Mouse (Mus musculus): ENCODE measurements around the gene Zeb2. TPM values are rescaled to one million over a fixed set of nuclear protein-coding genes. Genes with fewer than 3 reads are reported as not detected.
A peak's percentile ranks its signal among the peaks of the same experiment; 100 is the strongest.

Zeb2 gene
- polyA plus RNA-seq, 1 experiment: 6.5 TPM

- WGBS: 87% methylated on average over 2 of the region's 2 CpGs
These were observed 151.2 kb downstream of the Zeb2 start for GRCm38 (mm10) chr2:44965834-44966555.

DNA sequence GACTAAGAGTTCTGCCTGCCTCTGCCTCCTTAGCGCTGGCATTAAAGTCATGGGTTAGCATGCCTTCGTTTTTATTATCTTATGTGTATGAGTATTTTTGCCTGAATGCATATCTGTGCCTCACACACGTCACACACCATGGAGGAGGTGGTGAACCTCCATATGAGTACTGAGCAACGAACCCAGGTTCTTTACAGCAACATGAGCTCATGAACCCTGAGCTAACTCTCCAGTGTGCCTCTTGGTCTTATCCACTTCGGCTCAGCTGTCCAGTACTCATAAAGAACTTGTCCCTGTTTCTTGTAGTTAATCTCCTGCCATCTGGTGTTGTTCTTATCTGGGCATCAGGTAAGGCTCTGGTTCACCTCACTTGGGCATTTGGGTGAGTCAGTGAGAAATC lies 154.6 kb downstream of the Zeb2 start:
- Histone ChIP-seq H3K27ac (ENCODE audit: control insufficient read depth, insufficient read depth, low read length) (no peak overlapping the region), H3K36me3 (ENCODE audit: control insufficient read depth, insufficient read depth, low read length) (no peaks in the 10 kb centered on the region), H3K27me3 (ENCODE audit: control insufficient read depth, insufficient read depth, low read length) (no peaks in the 10 kb centered on the region), H3K4me1 (replicated peaks; ENCODE audit: control insufficient read depth, insufficient read depth, low read length) (peaks cover 10% of the 10 kb centered on the region), H3K4me3 (ENCODE audit: control insufficient read depth, insufficient read depth, low read length) (no peak overlapping the region)
- DNase-seq: no peak
- TF ChIP-seq CTCF (IDR thresholded peaks at IDR 0.05; ENCODE audit: borderline replicate concordance, control insufficient read depth, extremely low read depth, insufficient read depth, low read length, poor library complexity): no peak
- TF ChIP-seq POLR2A (IDR thresholded peaks at IDR 0.05; ENCODE audit: control insufficient read depth, extremely low read depth, insufficient read depth, low read length, poor library complexity): no peak
- WGBS: 95% methylated on average over 5 of the region's 5 CpGs

More at GRCm38 (mm10) chr2:44965834-44966555, 151.2 kb downstream of the Zeb2 start:
- Histone ChIP-seq H3K36me3 (ENCODE audit: control insufficient read depth, insufficient read depth, low read length) (no peaks in the 10 kb centered on the region), H3K4me3 (ENCODE audit: control insufficient read depth, insufficient read depth, low read length) (no peak overlapping the region), H3K4me1 (replicated peaks; ENCODE audit: control insufficient read depth, insufficient read depth, low read length) (peaks cover 4% of the 10 kb centered on the region), H3K27me3 (ENCODE audit: control insufficient read depth, insufficient read depth, low read length) (no peaks in the 10 kb centered on the region), H3K27ac (ENCODE audit: control insufficient read depth, insufficient read depth, low read length) (no peak overlapping the region)
- no peak for DNase-seq
- TF ChIP-seq POLR2A (IDR thresholded peaks at IDR 0.05; ENCODE audit: control insufficient read depth, extremely low read depth, insufficient read depth, low read length, poor library complexity) (no peak), CTCF (IDR thresholded peaks at IDR 0.05; ENCODE audit: borderline replicate concordance, control insufficient read depth, extremely low read depth, insufficient read depth, low read length, poor library complexity) (no peak)

DNA sequence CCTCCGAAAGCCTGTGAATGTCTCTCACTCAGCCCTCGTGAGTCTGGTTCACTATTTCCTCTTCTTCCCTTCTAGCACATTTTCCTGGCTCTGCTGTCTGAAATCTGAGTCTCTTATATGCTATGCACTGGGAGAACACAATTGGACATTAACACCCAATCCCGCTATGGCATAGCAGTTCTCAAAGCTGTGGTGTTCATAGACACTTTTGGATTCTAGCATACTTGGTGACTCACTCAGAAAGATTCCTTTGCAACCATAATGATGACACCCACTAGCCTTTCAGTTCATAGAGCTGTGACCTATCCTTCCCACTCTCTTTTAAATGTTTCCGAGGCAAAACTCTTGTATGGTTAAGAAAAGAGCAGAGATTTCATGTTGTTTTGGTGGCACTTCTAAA lies 156.0 kb downstream of the Zeb2 start:
- no peak for DNase-seq
- no peaks in the 10 kb centered on the region for H3K27me3 ChIP-seq (ENCODE audit: control insufficient read depth, insufficient read depth, low read length)
- H3K36me3 ChIP-seq (ENCODE audit: control insufficient read depth, insufficient read depth, low read length): no peaks in the 10 kb centered on the region
- no peak overlapping the region for H3K4me3 ChIP-seq (ENCODE audit: control insufficient read depth, insufficient read depth, low read length)
- WGBS: 88% methylated on average over 4 of the region's 4 CpGs
- TF ChIP-seq POLR2A (IDR thresholded peaks at IDR 0.05; ENCODE audit: control insufficient read depth, extremely low read depth, insufficient read depth, low read length, poor library complexity): no peak
- TF ChIP-seq CTCF (IDR thresholded peaks at IDR 0.05; ENCODE audit: borderline replicate concordance, control insufficient read depth, extremely low read depth, insufficient read depth, low read length, poor library complexity): no peak
- peak overlapping the region; percentile 20 for H3K27ac ChIP-seq (ENCODE audit: control insufficient read depth, insufficient read depth, low read length)
- H3K4me1 ChIP-seq (replicated peaks; ENCODE audit: control insufficient read depth, insufficient read depth, low read length): peaks cover 10% of the 10 kb centered on the region

DNA sequence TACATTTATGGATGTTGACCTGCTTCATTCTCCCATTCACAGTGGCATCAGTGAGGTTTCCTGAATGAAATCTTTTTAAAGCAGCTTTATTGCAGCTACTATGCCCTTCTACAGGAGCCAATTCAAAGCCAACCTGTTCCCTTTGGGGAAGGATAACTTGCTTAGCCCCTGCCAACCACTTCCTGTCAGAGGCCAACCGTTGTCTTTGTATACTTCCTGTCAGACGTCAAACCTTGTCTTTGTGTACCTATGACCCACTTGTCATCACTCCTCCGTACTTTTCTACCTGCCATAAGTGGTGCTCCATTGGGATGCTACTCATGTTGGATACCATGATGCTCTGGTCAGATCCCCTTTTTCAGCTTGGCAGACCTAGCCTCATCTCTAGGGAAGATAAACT lies 156.6 kb downstream of the Zeb2 start:
- peak overlapping the region; percentile 20; the same call in 1 of the 2 replicates for H3K27ac ChIP-seq (ENCODE audit: control insufficient read depth, insufficient read depth, low read length)
- no peaks in the 10 kb centered on the region for H3K27me3 ChIP-seq (ENCODE audit: control insufficient read depth, insufficient read depth, low read length)
- no peak overlapping the region for H3K4me3 ChIP-seq (ENCODE audit: control insufficient read depth, insufficient read depth, low read length)
- TF ChIP-seq POLR2A (IDR thresholded peaks at IDR 0.05; ENCODE audit: control insufficient read depth, extremely low read depth, insufficient read depth, low read length, poor library complexity) (no peak), CTCF (IDR thresholded peaks at IDR 0.05; ENCODE audit: borderline replicate concordance, control insufficient read depth, extremely low read depth, insufficient read depth, low read length, poor library complexity) (no peak)
- no peaks in the 10 kb centered on the region for H3K36me3 ChIP-seq (ENCODE audit: control insufficient read depth, insufficient read depth, low read length)
- peaks cover 10% of the 10 kb centered on the region for H3K4me1 ChIP-seq (replicated peaks; ENCODE audit: control insufficient read depth, insufficient read depth, low read length)
- 17% methylated on average over 3 of the region's 3 CpGs for WGBS
- peak; percentile 51 for DNase-seq

DNA sequence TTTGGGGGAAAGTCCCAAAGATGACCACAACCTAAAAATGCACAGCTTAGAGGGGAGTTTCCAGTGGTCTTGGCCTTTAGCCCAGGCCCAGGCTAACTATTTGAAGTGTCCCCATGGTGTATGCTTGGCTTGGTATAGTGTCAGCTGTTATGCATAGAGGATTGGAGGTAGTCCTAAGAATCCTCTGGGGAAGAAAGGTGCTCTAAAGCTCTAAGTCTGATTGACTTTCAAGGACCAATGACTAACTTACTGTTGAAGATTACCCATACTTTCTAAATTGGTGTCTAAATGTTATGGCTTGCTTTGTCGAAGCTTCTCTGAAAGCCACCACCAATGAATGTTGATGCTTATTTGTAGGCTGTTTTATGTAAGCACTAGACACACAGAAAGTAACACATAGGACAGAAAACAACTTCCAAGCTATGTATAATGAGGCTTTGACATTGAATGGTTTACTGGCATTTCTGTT lies 159.8 kb downstream of the Zeb2 start:
- TF ChIP-seq CTCF (IDR thresholded peaks at IDR 0.05; ENCODE audit: borderline replicate concordance, control insufficient read depth, extremely low read depth, insufficient read depth, low read length, poor library complexity) (no peak), POLR2A (IDR thresholded peaks at IDR 0.05; ENCODE audit: control insufficient read depth, extremely low read depth, insufficient read depth, low read length, poor library complexity) (no peak)
- H3K27ac ChIP-seq (ENCODE audit: control insufficient read depth, insufficient read depth, low read length): no peak overlapping the region
- no peaks in the 10 kb centered on the region for H3K36me3 ChIP-seq (ENCODE audit: control insufficient read depth, insufficient read depth, low read length)
- H3K27me3 ChIP-seq (ENCODE audit: control insufficient read depth, insufficient read depth, low read length): no peaks in the 10 kb centered on the region
- peaks cover 12% of the 10 kb centered on the region for H3K4me1 ChIP-seq (replicated peaks; ENCODE audit: control insufficient read depth, insufficient read depth, low read length)
- H3K4me3 ChIP-seq (ENCODE audit: control insufficient read depth, insufficient read depth, low read length): no peak overlapping the region
- 92% methylated on average over 1 of the region's 1 CpGs for WGBS
- no peak for DNase-seq

DNA sequence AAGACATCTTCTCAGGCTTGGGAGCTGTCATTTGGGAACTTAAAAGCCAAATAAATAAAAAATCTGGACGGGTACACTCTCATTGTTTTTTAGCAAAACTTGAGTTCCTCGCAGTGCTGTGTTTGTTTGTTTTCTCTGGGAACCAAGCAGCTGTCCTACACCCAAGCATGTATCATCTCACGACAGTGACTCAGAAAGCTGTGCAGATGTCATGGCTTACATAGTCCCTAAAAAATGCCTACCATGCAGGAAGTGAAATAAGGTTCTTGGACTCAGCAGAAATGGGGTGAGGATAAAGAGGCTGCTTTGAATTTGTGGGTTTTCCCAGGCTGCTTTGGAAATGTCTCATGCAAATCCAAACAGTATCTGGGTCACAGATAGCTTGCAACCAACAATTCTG lies 161.0 kb downstream of the Zeb2 start:
- H3K36me3 ChIP-seq (ENCODE audit: control insufficient read depth, insufficient read depth, low read length): no peaks in the 10 kb centered on the region
- peaks cover 12% of the 10 kb centered on the region for H3K4me1 ChIP-seq (replicated peaks; ENCODE audit: control insufficient read depth, insufficient read depth, low read length)
- WGBS: 92% methylated on average over 3 of the region's 3 CpGs
- H3K27ac ChIP-seq (ENCODE audit: control insufficient read depth, insufficient read depth, low read length): no peak overlapping the region
- DNase-seq: no peak
- no peak overlapping the region for H3K4me3 ChIP-seq (ENCODE audit: control insufficient read depth, insufficient read depth, low read length)
- TF ChIP-seq POLR2A (IDR thresholded peaks at IDR 0.05; ENCODE audit: control insufficient read depth, extremely low read depth, insufficient read depth, low read length, poor library complexity) (no peak), CTCF (IDR thresholded peaks at IDR 0.05; ENCODE audit: borderline replicate concordance, control insufficient read depth, extremely low read depth, insufficient read depth, low read length, poor library complexity) (no peak)
- H3K27me3 ChIP-seq (ENCODE audit: control insufficient read depth, insufficient read depth, low read length): no peaks in the 10 kb centered on the region

Measured in thymus, adult 2 months (tissue).